Mouse (Mus musculus): ENCODE measurements around the gene Olfr1335. TPM values are rescaled to one million over a fixed set of nuclear protein-coding genes. Genes with fewer than 3 reads are reported as not detected.

Olfr1335 gene
- polyA plus RNA-seq (2012; rRNA removed; ENCODE audit: low replicate concordance): not detected in 2 replicates

GRCm38 (mm10) chr4:118809844-118810243 is at the start of gene Olfr1335:
Olfr1335 (minus strand) TSS chr4:118809944.

GRCm38 (mm10) chr4:118836179-118836578 is 26.4 kb upstream of the Olfr1335 start, which contains the start of gene Olfr1333:
Olfr1333 (minus strand) TSS chr4:118836279.

GRCm38 (mm10) chr4:118782486-118782885 is 27.3 kb downstream of the Olfr1335 start, which contains the start of gene Olfr1337:
Olfr1337 (minus strand) TSS chr4:118782586.

Other genes with a start within 250 kb of the Olfr1335 start
- gene Cfap57, start 189.2 kb downstream of the Olfr1335 start, polyA plus RNA-seq (2012; rRNA removed; ENCODE audit: low replicate concordance): 0.16 TPM in 1 of 2 replicates, not detected in the other
- 9.8 and 13.4 TPM in 2 replicates for gene Ebna1bp2, start 189.1 kb downstream of the Olfr1335 start, polyA plus RNA-seq (2012; rRNA removed; ENCODE audit: low replicate concordance)
- gene Olfr62, start 151.0 kb downstream of the Olfr1335 start, polyA plus RNA-seq (2012; rRNA removed; ENCODE audit: low replicate concordance): not detected in 2 replicates
- 0.23 TPM in 1 of 2 replicates, not detected in the other for gene Olfr1342, start 117.2 kb downstream of the Olfr1335 start, polyA plus RNA-seq (2012; rRNA removed; ENCODE audit: low replicate concordance)
- not detected in 2 replicates for gene Olfr1341, start 106.4 kb downstream of the Olfr1335 start, polyA plus RNA-seq (2012; rRNA removed; ENCODE audit: low replicate concordance)
- not detected in 2 replicates for gene Olfr1340, start 89.8 kb downstream of the Olfr1335 start, polyA plus RNA-seq (2012; rRNA removed; ENCODE audit: low replicate concordance)
- not detected in 2 replicates for gene Olfr1339, start 77.8 kb downstream of the Olfr1335 start, polyA plus RNA-seq (2012; rRNA removed; ENCODE audit: low replicate concordance)
- not detected in 2 replicates for gene Olfr1338, start 51.2 kb downstream of the Olfr1335 start, polyA plus RNA-seq (2012; rRNA removed; ENCODE audit: low replicate concordance)
- not detected in 2 replicates for gene Olfr1337, start 27.4 kb downstream of the Olfr1335 start, polyA plus RNA-seq (2012; rRNA removed; ENCODE audit: low replicate concordance)
- gene Olfr1333, start 26.3 kb upstream of the Olfr1335 start, polyA plus RNA-seq (2012; rRNA removed; ENCODE audit: low replicate concordance): not detected in 2 replicates
- not detected in 2 replicates for gene Olfr1331, start 54.7 kb upstream of the Olfr1335 start, polyA plus RNA-seq (2012; rRNA removed; ENCODE audit: low replicate concordance)
- not detected in 2 replicates for gene Olfr1330, start 78.7 kb upstream of the Olfr1335 start, polyA plus RNA-seq (2012; rRNA removed; ENCODE audit: low replicate concordance)
- not detected in 2 replicates for gene Olfr1329, start 107.5 kb upstream of the Olfr1335 start, polyA plus RNA-seq (2012; rRNA removed; ENCODE audit: low replicate concordance)
- gene Olfr1328, start 128.7 kb upstream of the Olfr1335 start, polyA plus RNA-seq (2012; rRNA removed; ENCODE audit: low replicate concordance): not detected in 2 replicates
- 0.10 and 0.20 TPM in 2 replicates for gene Lao1, start 151.6 kb upstream of the Olfr1335 start, polyA plus RNA-seq (2012; rRNA removed; ENCODE audit: low replicate concordance)